Mouse (Mus musculus) embryonic facial prominence, embryonic 14.5 days (tissue): ENCODE measurements around the gene Ndufb4. TPM values are rescaled to one million over a fixed set of nuclear protein-coding genes. Genes with fewer than 3 reads are reported as not detected.

Experiments used
- ATAC-seq: fragments of 200-750 bp; cut with Nextera tagmentation; 2 replicates; pipeline ENCODE4 v1.8.0; 2017; ENCODE audit warnings: low read depth, moderate number of reproducible peaks, moderate TSS enrichment
- DNase-seq: peaks from one replicate; pipeline ENCODE4 v3.0.0-alpha.2; 2015; ENCODE audit warnings: low spot score
- H3K27ac ChIP-seq: fragments of 300-500 bp; sonication (generic); replicated peaks from 2 replicates; pipeline ENCODE4 v1.5.1; 2014; ENCODE audit warnings: low read depth, mild to moderate bottlenecking, low read length, moderate library complexity
- H3K27me3 ChIP-seq: fragments of 300-500 bp; sonication (generic); replicated peaks from 2 replicates; pipeline ENCODE4 v1.6.1; 2014; ENCODE audit warnings: low read length; ENCODE audit not compliant: control insufficient read depth, insufficient read depth
- H3K36me3 ChIP-seq: fragments of 300-500 bp; sonication (generic); 2 replicates; pipeline ENCODE4 v1.6.1; 2014; ENCODE audit warnings: low read length, mixed read lengths; ENCODE audit not compliant: control insufficient read depth, insufficient read depth
- H3K4me1 ChIP-seq: fragments of 300-500 bp; sonication (generic); 2 replicates; pipeline ENCODE4 v1.6.1; 2014; ENCODE audit warnings: antibody characterized with exemption, low read length; ENCODE audit not compliant: control insufficient read depth, insufficient read depth
- H3K4me2 ChIP-seq: fragments of 300-500 bp; sonication (generic); 2 replicates; pipeline ENCODE4 v1.6.1; 2014; ENCODE audit warnings: low read depth, mild to moderate bottlenecking, low read length, moderate library complexity, mixed read lengths
- H3K4me3 ChIP-seq: fragments of 300-500 bp; sonication (generic); 2 replicates; pipeline ENCODE4 v1.5.1; 2014; ENCODE audit warnings: low read depth, mild to moderate bottlenecking, low read length
- H3K9ac ChIP-seq: fragments of 300-500 bp; sonication (generic); 2 replicates; pipeline ENCODE4 v1.6.1; 2014; ENCODE audit warnings: low read depth, mild to moderate bottlenecking, low read length, moderate library complexity, mixed read lengths
- H3K9me3 ChIP-seq: fragments of 300-500 bp; sonication (generic); 2 replicates; pipeline ENCODE4 v1.6.1; 2016; ENCODE audit warnings: low read length; ENCODE audit not compliant: control insufficient read depth
- WGBS: fragments of 180-500 bp; shearing (Covaris S2); extraction: QIAGEN DNeasy Blood & Tissue Kit; methylation state at CpG from one replicate; pipeline ENCODE4 v1.1.7; 2014; 5-methylcytosine and 5-hydroxymethylcytosine counted together
- polyA plus RNA-seq: library from polyadenylated mRNA; unstranded; fragments of >200 nt; fragmentation: Nextera tagmentation; extraction: Ambion mirVana; gene quantifications from 2 replicates; pipeline ENCODE4 v1.2.1, GENCODE M21; 2014

The Ndufb4 gene
- polyA plus RNA-seq, 1 experiment from 2014 or later: 74.3 TPM

DNA sequence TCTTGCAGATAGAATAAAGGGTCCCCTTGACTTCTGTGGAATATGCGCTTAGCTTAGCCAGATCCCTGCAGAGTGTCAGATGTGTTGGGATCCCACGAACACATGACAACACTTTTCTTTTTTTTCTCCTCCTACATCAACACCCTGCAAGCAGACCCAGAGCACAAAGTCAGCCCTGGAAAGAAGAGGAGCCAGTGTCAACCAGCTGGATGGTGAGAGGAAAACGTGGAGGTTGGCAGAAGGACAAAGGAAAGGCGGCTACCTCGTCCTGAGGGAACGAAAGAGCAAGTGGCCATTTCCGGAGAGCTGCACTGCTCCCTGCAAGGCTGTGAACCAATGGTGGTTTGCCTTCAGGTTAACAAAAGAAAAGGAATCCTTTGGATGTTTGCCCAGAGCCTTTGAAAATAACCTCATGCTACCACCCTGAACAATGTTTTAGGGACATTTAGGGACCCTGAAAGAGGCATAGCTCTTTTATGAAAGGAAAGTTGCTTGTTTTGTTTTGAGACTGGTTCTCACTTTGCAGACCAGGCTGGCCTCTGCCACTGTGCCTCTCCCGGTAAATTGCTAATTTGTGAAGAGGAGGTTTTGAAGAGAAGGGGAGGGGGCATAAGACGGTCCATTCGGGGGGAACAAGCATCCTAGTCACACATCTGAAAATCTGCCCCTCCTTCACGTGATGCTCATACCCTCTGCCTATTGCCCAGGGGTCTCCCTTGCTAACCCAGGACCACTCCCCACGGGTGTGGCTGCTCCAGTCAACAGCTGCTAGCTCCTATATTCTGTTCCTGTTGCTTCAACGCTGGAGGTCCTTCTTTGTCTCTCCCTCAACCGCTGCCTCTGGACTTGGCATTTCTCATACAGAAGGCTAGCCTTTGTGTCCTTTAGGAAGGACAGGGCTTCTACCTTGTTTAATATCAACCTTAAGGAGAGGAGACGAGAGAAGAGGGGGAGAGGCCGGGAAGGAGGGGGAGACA is 29.2 kb upstream of the Ndufb4 start:
- H3K27me3 ChIP-seq: no peaks in the 10 kb centered on the region
- ATAC-seq (peak; percentile 20; the same call in 1 of the 2 replicates), DNase-seq (peak; percentile 59)
- peak overlapping the region; percentile 43; the same call in 1 of the 2 replicates for H3K4me3 ChIP-seq
- H3K4me2 ChIP-seq: peak overlapping the region; percentile 74
- H3K9ac ChIP-seq: peak overlapping the region; percentile 74
- 15% methylated on average over 16 of the region's 16 CpGs for WGBS
- H3K36me3 ChIP-seq: no peaks in the 10 kb centered on the region
- H3K27ac ChIP-seq: peak overlapping the region; percentile 90
- H3K9me3 ChIP-seq: no peaks in the 10 kb centered on the region
- peaks cover 39% of the 10 kb centered on the region for H3K4me1 ChIP-seq

DNA sequence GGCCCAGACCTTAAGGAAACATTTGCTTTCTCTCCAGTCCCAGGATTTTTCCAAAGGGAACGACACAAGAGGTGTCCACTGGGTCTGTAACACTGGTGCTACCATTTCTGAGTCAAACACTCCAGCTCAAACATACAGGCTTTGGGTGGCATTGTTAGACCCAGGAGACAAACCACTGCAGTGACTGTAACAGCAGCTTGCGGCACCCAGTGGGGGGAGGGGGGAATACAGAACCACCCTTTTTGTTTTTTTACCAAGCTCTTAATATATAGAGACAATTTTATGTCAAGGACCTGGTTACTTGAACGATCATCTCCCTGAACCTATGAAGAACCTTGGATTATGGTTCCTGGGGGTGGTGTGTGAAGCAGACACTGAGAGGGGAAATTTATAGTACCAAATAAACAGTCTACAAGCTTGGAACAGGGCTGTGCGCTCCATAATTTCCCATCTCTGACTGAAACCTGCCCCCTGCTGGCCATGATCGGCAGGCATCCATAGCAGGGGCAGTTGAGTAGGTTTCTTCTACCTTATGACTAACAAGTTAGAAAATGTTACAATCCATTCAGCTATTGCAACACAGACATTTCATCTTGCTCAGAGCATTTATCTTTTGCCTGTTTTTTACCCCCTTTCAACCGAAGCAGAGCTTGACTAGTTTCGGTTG is 28.2 kb upstream of the Ndufb4 start:
- H3K4me3 ChIP-seq: no peak overlapping the region
- H3K27me3 ChIP-seq: no peaks in the 10 kb centered on the region
- H3K9ac ChIP-seq: no peak overlapping the region
- no peak overlapping the region; the same call in 1 of the 2 replicates for H3K27ac ChIP-seq
- H3K36me3 ChIP-seq: no peaks in the 10 kb centered on the region
- H3K4me1 ChIP-seq: peaks cover 34% of the 10 kb centered on the region
- 46% methylated on average over 7 of the region's 7 CpGs for WGBS
- DNase-seq (peak; percentile 73), ATAC-seq (peak; percentile 43; the same call in 1 of the 2 replicates)
- no peaks in the 10 kb centered on the region for H3K9me3 ChIP-seq
- no peak overlapping the region for H3K4me2 ChIP-seq

DNA sequence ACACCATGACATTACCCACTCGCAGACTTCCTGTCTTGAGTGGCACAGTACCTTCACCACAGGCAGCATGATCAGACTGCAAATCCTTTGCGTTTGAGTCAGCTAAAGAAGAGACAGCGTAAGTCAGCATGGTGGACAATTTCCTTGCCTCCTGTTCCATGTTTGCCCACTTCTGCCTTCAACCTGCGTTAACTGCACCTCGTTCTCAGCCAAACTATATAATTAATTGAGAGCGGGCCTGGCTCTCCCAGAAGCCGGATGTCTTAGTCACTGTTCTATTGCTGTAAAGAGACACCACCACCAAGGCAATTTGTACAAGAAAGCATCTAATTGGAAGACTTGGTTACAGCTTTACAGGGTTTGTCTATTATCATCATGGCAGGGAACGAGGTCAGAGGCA is 26.6 kb upstream of the Ndufb4 start:
- whole genome bisulfite sequencing: 60% methylated on average over 8 of the region's 8 CpGs
- Histone ChIP-seq H3K27ac (no peak overlapping the region), H3K4me3 (no peak overlapping the region), H3K27me3 (no peaks in the 10 kb centered on the region), H3K4me2 (no peak overlapping the region), H3K4me1 (peaks cover 21% of the 10 kb centered on the region), H3K36me3 (no peaks in the 10 kb centered on the region), H3K9ac (no peak overlapping the region), H3K9me3 (no peaks in the 10 kb centered on the region)
- DNase-seq (no peak), ATAC-seq (no peak)

DNA sequence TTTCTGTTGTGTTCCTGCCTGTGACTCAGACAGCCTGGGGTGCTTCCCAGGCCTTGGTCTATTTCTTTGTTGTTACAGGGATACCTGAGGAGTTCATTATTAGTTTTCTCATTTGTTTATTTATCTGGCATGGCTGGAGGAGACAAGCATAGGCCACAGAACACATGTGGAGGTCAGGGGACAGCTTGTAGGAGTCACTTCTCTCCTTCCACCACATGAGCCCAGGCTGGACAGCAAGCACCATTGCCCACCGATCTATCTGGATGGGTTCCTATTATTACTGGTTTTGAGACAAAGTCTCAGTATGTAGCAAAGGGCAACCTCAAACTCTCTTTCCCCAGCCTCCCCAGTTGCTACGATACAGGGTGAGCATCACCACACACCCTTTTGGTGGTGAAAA is 26.0 kb upstream of the Ndufb4 start:
- DNase-seq (no peak), ATAC-seq (no peak)
- no peaks in the 10 kb centered on the region for H3K36me3 ChIP-seq

DNA sequence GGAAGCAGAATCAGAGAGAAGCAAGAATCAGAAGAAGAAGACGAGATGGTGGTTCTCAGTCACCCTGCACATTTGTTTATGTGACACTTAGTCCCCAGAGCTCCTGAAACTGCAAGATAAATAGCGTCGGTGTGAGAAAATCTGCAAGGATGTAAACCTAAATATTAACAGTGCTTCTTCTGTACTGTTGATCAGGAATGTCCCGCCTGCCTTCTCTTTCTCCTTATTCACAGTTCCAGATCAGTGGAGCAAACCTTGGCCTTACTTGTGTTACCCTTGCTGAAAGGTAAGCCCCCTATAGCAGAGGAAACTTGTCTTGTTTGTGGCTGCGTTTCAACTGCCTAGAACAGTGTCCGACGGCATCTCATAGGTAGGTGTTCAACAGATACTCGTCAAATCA is 23.3 kb upstream of the Ndufb4 start:
- ATAC-seq (no peak), DNase-seq (no peak)
- Histone ChIP-seq H3K4me2 (no peak overlapping the region), H3K4me3 (no peak overlapping the region), H3K36me3 (no peaks in the 10 kb centered on the region), H3K9ac (no peak overlapping the region), H3K27me3 (no peaks in the 10 kb centered on the region), H3K9me3 (no peaks in the 10 kb centered on the region), H3K4me1 (0 out of 2 replicates have a peak, but pooled peaks cover 3% of the 10 kb centered on the region), H3K27ac (no peak overlapping the region)
- 85% methylated on average over 8 of the region's 8 CpGs for WGBS

More for the DNA sequence above, 26.0 kb upstream of the Ndufb4 start:
- Histone ChIP-seq H3K27ac (no peak overlapping the region), H3K4me3 (no peak overlapping the region), H3K4me2 (no peak overlapping the region), H3K4me1 (peaks cover 16% of the 10 kb centered on the region), H3K9me3 (no peaks in the 10 kb centered on the region), H3K9ac (no peak overlapping the region), H3K27me3 (no peaks in the 10 kb centered on the region)
- 80% methylated on average over 2 of the region's 2 CpGs for WGBS

DNA sequence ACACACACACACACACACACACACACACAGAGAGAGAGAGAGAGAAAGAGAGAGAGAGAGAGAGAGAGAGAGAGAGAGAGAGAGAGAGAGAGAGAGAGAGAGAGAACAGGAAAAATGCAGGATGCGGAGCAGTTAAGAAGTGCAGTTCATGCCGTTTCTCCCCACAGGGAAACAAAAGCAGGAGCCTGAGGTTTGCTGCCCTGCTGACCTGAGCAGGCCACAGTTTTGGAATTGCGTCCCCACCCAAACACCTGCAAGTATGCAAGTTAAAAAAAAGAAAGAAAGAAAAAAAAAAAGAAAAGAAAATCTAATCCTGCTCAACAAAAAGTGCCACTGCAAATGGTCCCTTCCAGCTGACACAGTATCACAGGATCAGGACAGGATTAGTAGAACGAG is 22.4 kb upstream of the Ndufb4 start:
- no peaks in the 10 kb centered on the region for H3K27me3 ChIP-seq
- ATAC-seq (no peak), DNase-seq (no peak)
- WGBS: 41% methylated on average over 4 of the region's 4 CpGs
- no peaks in the 10 kb centered on the region for H3K9me3 ChIP-seq
- no peak overlapping the region for H3K9ac ChIP-seq
- H3K27ac ChIP-seq: no peak overlapping the region
- H3K4me3 ChIP-seq: no peak overlapping the region
- peak overlapping the region; percentile 32; the same call in 1 of the 2 replicates for H3K4me2 ChIP-seq
- H3K36me3 ChIP-seq: no peaks in the 10 kb centered on the region
- 0 out of 2 replicates have a peak, but pooled peaks cover 3% of the 10 kb centered on the region for H3K4me1 ChIP-seq

DNA sequence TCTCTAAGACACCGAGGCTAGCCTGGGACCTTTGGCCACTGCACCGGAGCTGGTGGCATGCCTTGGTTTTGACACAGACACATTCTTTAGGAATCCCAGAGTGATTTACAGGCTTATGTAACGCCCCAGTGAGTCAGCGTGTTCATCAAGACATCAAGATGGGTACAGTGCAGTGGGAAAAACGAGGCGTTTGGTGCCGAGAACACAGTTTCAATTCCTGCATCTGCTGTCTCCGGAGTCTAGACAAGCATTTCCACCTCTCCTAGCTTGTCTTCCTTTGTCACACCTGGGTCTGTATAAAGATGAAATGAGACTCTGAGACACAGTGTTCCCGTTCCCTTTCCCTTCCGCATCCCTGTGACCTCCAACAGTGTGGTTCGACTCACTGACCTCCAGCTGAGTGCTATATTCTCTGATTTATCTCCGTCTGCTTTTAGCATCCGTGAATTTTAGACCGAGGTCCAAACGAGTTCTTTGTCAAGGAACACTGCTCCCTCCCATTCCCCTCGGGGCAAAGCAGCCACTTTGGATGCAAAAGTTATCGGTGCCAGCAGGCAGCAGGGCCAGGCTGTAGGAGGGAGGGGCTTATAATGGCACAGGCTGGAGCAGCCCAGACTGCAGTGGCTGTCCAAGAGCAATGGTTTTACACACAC is 21.9 kb upstream of the Ndufb4 start:
- H3K9ac ChIP-seq: 0 out of 2 replicates have a peak overlapping the region, but pooled peaks have one; percentile 19
- 45% methylated on average over 17 of the region's 17 CpGs for WGBS
- no peak for DNase-seq

DNA sequence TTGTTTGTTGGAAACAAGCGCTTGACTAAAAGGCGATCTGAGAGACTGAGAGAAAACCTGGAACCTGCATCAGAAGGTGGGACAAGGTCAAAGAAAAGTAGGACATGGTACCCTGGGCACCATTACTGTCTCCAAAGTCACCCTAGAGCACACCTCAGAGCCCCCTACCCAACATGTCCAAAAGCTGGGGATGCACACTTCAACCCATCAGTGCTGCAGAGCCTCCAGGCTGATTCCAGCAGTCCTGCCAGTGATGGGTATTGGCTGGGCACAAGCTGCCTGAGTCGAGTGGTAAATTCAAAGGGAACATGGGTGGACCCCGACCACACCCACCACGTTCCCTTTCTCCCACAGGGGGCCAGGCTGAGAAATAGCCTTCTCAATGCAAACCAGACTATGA is 21.1 kb upstream of the Ndufb4 start:
- Histone ChIP-seq H3K4me2 (no peak overlapping the region), H3K27ac (no peak overlapping the region), H3K4me3 (no peak overlapping the region), H3K4me1 (0 out of 2 replicates have a peak, but pooled peaks cover 3% of the 10 kb centered on the region), H3K36me3 (no peaks in the 10 kb centered on the region), H3K9me3 (no peaks in the 10 kb centered on the region), H3K9ac (no peak overlapping the region), H3K27me3 (no peaks in the 10 kb centered on the region)
- DNase-seq: no peak
- no peak for ATAC-seq
- WGBS: 82% methylated on average over 5 of the region's 5 CpGs

More for the DNA sequence above, 21.9 kb upstream of the Ndufb4 start:
- H3K27me3 ChIP-seq: no peaks in the 10 kb centered on the region
- no peak overlapping the region for H3K27ac ChIP-seq
- no peak for ATAC-seq
- no peak overlapping the region for H3K4me3 ChIP-seq
- H3K36me3 ChIP-seq: no peaks in the 10 kb centered on the region
- H3K4me1 ChIP-seq: 0 out of 2 replicates have a peak, but pooled peaks cover 3% of the 10 kb centered on the region
- H3K4me2 ChIP-seq: peak overlapping the region; percentile 32; the same call in 1 of the 2 replicates
- H3K9me3 ChIP-seq: no peaks in the 10 kb centered on the region
